Mouse (Mus musculus): Measurements from ENCODE around the gene Sez6l2.
"Not testable (repeated sequence)": the region's sequence is repeated elsewhere in the genome, so short reads cannot be mapped to it uniquely, and the experiment has no call there.

Sez6l2 gene
- long read RNA-seq, experiment 1, partial matches to known transcripts, result 30 of 32 reads
- long read RNA-seq, experiment 1, other reads (novel, unspliced or antisense), result 2 of 32 reads
- long read RNA-seq, experiment 2, partial matches to known transcripts, result 34 of 35 reads
- long read RNA-seq, experiment 2, other reads (novel, unspliced or antisense), result 1 of 35 reads

DNA sequence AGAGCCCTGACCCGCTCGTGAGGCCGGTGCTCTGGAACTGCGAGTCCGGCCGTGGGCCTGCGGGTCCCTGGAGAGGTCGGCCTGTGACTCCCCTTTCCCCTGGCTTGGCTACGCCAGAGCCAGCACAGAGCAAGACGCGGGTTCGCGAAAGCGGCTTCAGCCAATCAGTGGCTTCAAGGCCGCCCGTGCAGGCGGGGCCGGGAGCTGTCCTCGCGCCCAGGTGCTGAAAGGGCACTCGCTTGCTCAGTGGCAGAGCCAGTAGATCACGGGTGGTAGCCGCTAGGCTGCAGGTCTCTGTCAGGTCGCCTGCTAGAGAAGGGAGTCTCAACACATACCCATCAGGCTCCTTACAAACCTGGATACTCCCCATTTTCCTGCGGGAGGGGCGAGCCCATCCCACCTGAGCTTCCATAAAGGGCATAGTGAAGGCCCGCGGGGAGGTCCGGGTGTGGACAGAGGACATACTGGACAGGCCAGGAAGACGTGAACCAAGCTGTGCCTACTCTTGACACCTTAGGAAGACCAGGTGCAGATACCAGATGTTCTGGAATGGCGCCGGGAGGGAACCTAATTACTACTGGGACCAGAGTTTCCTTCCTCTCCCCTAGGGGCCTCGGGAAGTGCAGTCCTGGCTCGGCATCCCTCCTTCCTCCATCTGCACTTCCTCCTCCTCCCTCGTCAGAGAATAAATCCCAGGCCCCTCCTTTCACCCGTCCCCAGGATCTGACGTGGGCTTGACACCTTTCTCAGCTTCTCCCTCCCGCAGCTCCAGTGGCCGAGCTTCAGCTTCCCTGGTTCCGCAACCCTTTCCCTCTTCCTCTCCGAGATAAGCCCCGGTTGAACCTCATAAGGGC lies at the start of gene Sez6l2:
Sez6l2 (plus strand) TSS at position 771 of the 854 bp plus-strand sequence.
- intact Hi-C loops (cut with DNase I), result loop anchor here (5.0 kb wide), 1 partner anchor 152 kb away; no protein-coding TSS in a partner anchor

DNA sequence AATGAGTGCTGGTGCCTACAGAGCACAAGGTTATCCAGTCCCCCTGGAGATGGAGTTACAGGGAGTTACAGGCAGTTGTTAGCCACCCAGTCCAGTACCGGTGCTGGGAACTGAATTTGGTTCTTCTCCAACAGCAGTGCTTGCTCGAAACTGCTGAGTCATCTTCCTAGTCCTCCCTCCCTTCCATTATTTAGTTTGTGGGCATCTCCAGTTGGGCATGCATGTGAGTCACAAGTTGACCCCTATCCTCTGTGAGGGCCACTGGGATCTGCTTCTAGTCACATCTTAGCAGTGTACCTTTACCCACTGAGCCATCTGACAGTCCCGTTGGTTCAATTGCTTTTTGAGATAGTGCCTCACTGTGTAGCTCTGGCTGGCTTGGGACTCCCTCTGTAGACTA lies 44.8 kb upstream of the Sez6l2 start:
- intact Hi-C loops (cut with DNase I), result no loop called here

DNA sequence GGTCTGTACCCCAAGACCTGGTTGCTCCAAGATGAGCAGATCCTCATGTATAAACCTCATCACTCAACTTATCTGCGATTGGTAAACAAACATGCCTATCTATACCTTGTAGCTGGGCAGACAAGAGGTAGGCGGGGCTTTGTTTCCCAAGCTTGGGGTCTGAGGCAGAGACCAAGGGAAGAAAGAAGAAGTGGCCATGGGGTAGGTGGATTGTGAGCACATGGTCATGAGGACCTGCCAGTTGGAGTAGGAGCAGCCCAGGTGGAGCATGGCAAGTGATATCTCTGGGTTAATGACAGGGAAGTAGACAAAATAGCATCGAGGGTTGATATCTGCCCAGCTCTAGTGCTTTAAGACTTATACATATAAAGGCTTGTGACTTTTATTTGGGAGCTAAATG lies 35.5 kb upstream of the Sez6l2 start:
- intact Hi-C loops (cut with DNase I), result no loop called here

DNA sequence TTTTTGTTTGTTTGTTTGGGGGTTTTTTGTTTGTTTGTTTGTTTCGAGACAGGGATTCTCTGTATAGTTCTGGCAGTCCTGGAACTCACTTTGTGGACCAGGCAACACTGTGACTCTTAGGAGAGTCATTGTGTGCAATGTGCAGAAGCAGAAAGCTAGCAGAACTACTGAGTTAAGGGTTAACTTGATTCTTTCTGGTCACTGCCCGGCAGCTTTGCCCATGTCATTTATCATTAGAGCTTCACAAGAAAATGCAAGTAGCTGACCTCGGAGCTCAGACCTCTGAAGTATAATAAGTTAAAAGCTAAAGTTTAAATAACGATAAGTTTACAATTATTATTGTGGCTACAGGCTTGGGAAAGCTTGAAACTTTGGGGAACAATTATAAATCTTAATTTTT lies 32.0 kb upstream of the Sez6l2 start:
- intact Hi-C loops (cut with DNase I), result not testable (repeated sequence)

DNA sequence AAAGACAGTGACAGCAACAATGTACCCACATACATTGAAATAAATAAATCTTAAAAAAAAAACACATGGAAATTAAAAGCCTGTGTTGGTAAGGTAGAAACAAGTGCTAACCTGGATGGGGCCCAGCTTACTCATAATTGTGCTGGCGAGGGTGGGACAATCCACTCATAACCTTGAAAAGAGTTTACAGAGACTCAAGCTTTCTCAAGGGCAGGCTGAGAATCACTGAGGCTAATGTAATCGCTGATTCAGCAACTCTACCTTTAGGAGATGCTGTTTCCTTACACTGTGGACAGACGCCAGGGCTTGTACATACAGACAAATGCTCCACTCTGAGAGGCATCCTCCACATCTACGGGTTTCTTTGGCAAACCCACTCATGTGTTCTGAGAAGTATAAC lies 30.4 kb upstream of the Sez6l2 start:
- intact Hi-C loops (cut with DNase I), result no loop called here

DNA sequence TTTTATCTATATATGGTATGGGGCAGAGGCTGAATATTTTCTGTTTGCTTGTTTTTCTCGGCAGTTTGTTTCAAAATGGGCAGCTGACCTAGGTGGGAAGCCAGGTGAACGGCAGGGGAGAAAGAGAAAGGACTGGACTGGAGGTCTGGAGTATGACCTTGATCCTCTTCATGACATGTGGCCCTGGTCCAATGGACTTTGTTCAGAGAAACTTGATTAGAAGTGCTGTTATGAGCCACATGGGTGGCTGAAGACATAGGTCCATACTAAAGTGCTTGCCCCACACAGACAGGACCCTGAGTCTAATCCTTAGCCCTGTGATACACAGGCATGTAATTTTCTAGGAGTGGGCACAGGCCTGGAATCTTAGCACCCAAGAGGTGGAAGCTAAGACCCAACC lies 28.8 kb upstream of the Sez6l2 start:
- intact Hi-C loops (cut with DNase I), result no loop called here

DNA sequence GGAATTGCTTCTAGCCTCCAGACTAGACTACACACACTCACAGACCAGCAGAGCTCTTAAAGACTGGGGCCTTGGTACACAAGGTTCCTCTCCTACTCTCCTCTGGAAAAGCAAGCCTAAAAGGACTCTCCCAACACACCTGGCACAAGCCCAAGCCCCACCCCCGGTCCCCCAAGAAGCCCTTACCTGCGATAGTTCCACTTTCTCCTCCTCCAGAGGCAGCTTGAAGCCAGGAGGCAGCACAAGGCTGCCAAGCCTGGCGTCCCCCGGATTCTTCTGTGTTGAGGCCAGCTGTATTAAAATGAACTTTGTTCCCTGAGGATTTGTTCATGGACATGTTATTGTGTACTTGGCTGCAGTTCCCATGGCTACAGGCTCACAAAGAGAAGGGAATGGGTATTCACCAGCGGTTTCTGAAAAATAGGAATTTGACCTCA lies 27.7 kb upstream of the Sez6l2 start, which contains the start of gene Tmem219:
Tmem219 (minus strand) TSS at position 294 of the 437 bp plus-strand sequence.
- intact Hi-C loops (cut with DNase I), result no loop called here

DNA sequence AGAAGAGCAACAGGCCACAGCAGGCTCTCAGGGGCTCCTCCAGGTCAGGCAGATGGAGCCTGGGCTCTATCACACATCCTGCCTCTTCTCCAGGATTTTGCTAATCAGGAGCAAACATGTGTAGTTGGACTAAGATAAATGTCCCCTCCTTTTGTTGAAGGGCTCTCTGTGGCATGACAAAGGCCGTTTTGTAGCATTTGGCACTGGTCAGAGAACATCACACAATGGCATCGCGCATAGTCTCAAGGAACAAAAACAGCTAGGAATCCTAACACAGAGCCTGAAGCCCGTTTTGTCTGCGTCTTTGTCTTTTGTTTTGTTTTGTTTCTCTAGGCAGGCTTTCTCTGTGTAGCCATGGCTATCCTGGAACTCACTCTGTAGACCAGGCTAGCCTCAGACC lies 26.4 kb upstream of the Sez6l2 start:
- intact Hi-C loops (cut with DNase I), result no loop called here

DNA sequence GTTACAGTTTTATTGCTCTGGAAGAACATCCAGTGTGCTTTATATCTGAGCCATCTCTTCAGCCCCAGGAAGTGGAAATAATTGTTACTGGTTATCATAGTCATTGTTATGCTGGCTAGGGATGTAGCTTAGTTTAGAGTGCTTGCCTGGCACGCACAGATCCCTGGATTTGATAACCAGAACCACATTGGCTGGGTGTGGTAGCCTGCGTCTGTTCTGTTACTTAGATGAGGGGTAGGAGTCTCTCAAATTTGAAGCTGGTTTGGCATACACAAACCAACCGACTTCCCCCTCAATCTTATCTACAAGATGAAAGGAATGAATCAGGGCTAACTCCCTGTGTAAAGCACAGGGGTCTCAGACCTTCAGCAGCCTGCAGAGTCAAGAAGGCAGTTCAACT lies 24.1 kb upstream of the Sez6l2 start:
- intact Hi-C loops (cut with DNase I), result loop anchor here (5.0 kb wide), 1 partner anchor 39 kb away; no protein-coding TSS in a partner anchor

DNA sequence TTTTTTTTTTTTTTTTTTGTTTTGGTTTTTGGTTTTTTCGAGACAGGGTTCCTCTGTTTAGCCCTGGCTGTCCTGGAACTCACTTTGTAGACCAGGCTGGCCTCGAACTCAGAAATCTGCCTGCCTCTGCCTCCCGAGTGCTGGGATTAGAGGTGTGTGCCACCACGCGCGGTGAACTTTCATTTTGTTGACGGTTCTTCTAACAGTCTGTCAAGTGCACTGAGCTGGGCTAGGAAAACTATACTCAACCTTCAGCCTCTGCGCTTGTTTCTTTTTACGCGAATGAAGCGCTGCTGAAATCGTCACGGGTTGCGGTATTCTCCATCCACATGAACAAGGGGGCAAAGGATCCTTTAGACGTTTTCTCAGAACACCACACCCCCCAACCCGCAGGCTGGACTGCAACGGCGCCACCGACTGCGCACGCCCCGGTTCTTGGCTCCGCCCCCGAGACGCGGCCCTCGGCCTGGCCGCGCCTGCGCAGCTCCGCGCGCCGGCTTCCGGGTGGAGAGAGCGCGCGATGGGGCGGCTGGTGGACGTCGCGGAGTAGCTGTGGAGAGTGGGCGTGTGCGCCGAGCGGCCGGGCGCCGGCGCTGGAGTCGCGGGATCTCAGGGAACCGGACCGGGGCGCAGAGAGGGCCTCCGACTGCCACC lies 21.9 kb upstream of the Sez6l2 start, which contains the start of gene Kctd13:
Kctd13 (plus strand) TSS at position 496 of the 654 bp plus-strand sequence.
- intact Hi-C loops (cut with DNase I), result loop anchor here (5.0 kb wide), 1 partner anchor 41 kb away; no protein-coding TSS in a partner anchor

DNA sequence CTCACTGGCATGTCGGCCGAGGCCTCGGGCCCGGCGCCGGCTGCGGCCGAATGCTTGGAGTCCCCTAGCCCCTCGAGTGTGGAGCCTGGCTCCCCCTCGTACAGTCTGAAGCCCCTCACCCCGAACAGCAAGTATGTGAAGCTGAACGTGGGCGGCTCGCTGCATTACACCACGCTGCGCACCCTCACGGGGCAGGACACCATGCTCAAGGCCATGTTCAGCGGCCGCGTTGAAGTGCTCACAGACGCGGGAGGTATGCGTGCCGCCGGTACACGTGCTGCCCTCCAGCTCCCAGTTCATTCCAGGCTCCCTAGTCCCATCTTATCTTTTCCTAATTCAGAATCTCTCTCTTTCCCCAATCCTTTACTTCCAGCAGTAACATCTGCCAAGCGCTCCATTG lies 21.3 kb upstream of the Sez6l2 start:
- intact Hi-C loops (cut with DNase I), result loop anchor here (5.0 kb wide), 1 partner anchor 42 kb away; no protein-coding TSS in a partner anchor

DNA sequence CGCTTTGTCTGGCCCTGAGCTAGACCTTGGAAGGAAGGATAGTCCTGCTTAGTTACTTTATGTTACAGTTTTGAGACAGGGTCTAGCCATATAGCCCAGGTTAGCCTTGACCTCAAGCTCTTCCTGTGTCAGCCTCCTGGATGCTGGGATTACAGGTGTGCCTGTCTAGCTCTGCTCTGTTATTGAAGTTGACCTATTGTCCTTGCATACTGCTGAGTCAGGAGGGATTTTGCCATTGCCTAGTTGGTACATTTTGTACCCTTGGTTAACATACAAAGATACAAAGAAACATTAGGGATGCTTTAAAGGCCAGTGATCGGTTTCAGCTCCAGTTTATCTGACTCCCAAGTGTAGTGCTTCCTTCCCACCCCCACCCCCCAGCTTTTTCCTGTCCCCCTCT lies 17.7 kb upstream of the Sez6l2 start:
- intact Hi-C loops (cut with DNase I), result no loop called here

DNA sequence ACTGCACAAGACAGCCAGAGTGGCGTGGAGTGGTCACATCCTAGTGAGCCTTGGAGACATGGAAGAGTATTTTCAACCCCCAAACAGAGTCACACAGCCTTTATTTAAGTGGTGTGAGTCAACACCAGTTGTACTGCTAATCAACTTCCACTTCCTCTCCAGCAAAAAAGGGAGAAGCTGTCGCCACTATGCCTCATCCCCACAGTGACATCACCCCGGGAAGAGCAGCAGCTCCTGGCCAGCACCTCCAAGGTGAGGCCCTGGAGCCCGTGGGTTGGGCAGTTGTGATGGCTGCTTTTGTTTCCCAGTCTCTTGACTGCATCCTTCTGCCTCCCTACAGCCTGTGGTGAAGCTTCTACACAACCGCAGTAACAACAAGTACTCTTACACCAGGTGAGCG lies 9.2 kb upstream of the Sez6l2 start:
- intact Hi-C loops (cut with DNase I), result no loop called here

DNA sequence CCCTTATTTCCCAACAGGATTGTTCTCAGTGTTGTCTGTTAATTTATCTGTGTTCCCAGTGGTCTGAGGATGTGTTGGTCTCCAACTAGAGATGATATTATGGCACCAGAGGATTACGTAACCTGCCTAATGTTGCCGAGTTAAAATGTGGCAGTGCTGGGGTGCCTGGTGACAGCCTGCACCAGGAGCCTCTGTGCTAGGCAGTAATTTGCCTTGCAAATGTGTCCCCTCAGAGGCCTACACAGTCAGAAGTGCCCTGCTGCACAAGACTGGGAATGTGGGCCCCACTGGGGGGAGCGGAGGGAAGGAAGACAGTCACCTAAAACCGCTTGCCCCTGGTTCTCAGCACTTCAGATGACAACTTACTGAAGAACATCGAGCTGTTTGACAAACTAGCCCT lies 8.6 kb upstream of the Sez6l2 start:
- intact Hi-C loops (cut with DNase I), result no loop called here

DNA sequence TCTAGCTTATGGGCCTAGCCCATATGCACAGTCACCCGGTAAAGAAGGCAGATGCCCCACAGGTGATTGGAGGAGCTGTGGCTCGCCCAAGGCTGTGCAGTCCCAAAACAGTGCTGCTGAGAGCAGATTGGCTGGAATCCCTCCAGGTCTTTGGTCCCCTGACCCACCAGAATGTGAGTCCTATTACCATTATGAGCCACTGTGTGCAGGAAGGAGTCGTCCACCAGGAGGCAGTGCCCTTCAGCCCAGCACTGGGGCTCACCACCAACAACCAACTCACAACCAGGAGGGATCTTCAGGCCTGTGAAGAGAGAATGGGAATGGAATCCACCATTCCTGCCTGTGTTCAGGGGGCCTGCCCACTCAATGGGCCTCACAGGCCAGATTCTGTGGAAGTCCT lies 3.8 kb upstream of the Sez6l2 start:
- intact Hi-C loops (cut with DNase I), result no loop called here

DNA sequence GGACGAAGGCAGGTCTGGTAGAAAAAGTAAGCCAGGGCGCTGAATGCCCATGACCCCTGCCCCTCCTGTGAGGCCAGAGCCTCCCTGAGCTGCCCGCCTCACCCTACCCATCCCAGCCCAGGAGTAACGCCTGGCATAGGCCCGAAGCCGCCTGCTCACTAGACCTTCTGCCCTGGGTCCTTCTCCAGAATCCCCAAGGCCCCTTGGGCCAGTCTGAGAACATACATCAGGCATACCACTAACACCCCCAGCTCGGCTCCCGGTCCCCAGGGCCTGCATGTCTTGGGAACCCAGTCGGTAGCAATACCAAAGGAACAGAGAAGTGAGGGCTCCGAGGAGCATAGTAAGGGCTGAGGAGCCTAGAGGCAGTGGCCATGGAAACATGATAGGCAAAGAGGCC lies 1.7 kb upstream of the Sez6l2 start:
- intact Hi-C loops (cut with DNase I), result no loop called here

DNA sequence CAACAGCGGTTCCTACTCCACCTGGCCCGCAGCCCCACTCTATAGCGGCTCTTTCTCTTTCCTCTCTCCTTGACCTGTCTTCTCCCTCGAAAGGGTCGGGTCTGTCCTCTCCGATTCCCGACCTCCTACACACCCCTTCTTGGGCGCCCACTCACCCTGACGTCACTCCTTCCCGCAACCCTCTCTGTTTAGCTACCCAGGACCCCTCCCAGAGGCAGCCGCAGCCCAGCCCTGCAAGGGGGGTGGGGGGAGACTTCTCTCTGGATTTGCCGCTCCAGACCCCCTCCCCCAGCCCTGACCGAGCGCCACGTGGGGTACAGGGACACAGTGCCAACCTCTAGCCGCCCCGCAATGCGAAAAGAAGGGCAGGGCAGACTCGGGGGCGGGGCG lies 965 bp upstream of the Sez6l2 start, which contains the start of gene Asphd1:
Asphd1 (minus strand) TSS at position 180 of the 390 bp plus-strand sequence.
- intact Hi-C loops (cut with DNase I), result no loop called here

DNA sequence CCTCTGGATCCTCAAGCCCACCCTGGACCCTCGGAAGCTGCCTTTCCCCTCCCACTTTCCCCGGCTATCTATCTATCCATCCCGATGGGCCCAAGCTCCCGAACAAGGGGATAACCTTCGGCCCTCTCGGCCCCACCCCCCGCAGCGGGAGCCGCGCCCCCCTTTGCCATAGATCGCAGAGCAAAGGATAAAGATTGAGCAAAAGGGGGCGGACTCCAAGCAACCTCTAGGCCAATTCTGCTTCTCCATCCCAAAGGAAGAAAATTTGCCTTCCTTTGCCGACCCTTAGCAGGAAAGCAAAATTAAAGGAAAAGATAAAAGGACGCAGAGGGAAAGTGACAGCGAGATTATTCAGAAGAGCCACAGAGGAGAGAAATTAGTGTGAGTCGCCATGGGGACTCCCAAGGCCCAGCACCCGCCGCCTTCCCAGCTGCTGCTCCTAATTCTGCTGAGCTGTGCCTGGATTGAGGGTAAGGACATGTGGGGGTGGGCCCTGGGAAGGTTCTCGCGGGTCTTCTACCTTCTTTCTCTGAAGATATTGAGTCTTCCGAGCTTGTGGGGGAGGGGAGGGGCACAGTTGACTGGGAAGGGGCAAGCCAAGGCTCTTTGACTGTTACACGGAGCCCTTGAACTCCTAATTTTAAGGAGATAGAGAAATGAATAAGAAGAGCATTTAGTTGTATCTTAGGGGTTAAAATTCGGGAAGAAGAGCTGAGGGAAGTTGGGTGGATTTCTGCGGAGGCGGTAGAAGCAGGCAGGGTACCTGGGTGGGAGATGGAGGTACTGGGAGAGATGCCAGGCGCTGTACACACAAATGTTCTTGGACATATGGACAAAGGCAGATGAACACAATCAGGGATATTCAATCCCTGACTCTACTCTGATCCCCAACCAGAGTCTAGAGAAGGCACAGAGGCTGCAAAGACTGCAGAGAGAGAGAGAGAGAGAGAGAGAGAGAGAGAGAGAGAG lies 568 bp downstream of the Sez6l2 start:
- intact Hi-C loops (cut with DNase I), result loop anchor here (5.0 kb wide), 1 partner anchor 151 kb away; no protein-coding TSS in a partner anchor

DNA sequence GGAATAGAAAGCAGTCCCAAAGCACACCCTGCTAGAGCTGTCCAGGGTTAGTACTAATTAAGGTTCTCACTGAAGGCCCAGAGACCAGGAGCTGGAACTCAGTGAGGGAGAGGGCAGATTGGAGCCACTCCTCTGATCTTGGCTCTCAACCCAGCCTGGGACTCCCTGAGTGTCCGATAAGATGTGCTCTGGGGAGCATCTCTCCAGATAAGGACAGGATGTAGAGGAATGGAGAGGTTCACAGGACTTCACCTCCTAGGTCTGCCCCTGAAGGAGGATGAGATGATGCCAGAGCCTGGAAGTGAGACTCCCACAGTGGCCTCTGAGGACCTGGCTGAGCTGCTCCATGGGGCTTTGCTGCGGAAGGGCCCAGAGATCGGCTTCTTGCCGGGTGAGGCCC lies 1.4 kb downstream of the Sez6l2 start:
- intact Hi-C loops (cut with DNase I), result loop anchor here (5.0 kb wide), 1 partner anchor 151 kb away; no protein-coding TSS in a partner anchor

DNA sequence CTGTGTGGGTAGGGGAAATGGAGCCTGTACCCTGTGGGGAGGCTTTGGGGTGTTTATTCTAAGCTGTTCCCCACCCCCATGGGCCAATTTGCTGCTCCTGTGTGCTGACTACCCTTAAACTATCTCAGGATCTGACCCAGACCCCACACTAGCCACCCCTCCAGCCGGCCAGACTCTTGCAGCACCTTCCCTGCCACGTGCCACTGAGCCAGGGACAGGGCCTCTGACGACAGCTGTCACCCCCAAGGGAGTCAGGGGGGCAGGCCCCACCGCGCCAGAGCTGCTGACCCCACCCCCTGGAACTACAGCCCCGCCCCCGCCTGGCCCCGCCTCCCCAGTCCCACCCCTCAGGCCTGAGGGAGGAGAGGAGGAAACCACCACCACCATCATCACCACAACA lies 2.3 kb downstream of the Sez6l2 start:
- intact Hi-C loops (cut with DNase I), result loop anchor here (5.0 kb wide), 1 partner anchor 150 kb away; no protein-coding TSS in a partner anchor
